Mouse (Mus musculus) T-helper 17 cell (primary cell): ENCODE data around the gene Teddm1b.

Experiments used
- in situ Hi-C, 2 experiments: fragments of 300-600 bp; cut with MboI, MseI; formaldehyde crosslinking; loops; 1 replicate in 1 of 2; 2 replicates in 1 of 2; pipeline ENCODE4 v1.15.1; 2025; ENCODE audit warnings: high pct_unique_total_duplicates in 2 of 2

Teddm1b gene

GRCm38 (mm10) chr1:153900860-153901730, 26.9 kb downstream of the Teddm1b start:
- in situ Hi-C loops = loop anchor here in 1 of 2 experiments (10.0 kb wide), 1 partner anchor 1876 kb away; no protein-coding TSS in a partner anchor

- in situ Hi-C loops = loop anchor here in 1 of 2 experiments (10.0 kb wide), 1 partner anchor 1878 kb away; no protein-coding TSS in a partner anchor
Measured at GRCm38 (mm10) chr1:153903006-153903405, 28.9 kb downstream of the Teddm1b start.

- in situ Hi-C loops = loop anchor here in 1 of 2 experiments (10.0 kb wide), 1 partner anchor 1879 kb away; no protein-coding TSS in a partner anchor
Measured at GRCm38 (mm10) chr1:153904236-153904635, 30.1 kb downstream of the Teddm1b start.

GRCm38 (mm10) chr1:153905884-153906283, 31.7 kb downstream of the Teddm1b start:
- in situ Hi-C loops = loop anchor here in 1 of 2 experiments (10.0 kb wide), 1 partner anchor 1881 kb away; no protein-coding TSS in a partner anchor

GRCm38 (mm10) chr1:153908208-153908607, 34.1 kb downstream of the Teddm1b start:
- in situ Hi-C loops = loop anchor here in 1 of 2 experiments (10.0 kb wide), 1 partner anchor 1883 kb away; no protein-coding TSS in a partner anchor

GRCm38 (mm10) chr1:153908741-153909140, 34.6 kb downstream of the Teddm1b start:
- in situ Hi-C loops = loop anchor here in 1 of 2 experiments (10.0 kb wide), 1 partner anchor 1884 kb away; no protein-coding TSS in a partner anchor

- in situ Hi-C loops = loop anchor here in 1 of 2 experiments (10.0 kb wide), 1 partner anchor 1885 kb away; no protein-coding TSS in a partner anchor
Measured at GRCm38 (mm10) chr1:153909213-153909962, 35.2 kb downstream of the Teddm1b start.

- in situ Hi-C loops = loop anchor here in 1 of 2 experiments (10.0 kb wide), 1 partner anchor 1885 kb away; no protein-coding TSS in a partner anchor
Measured at GRCm38 (mm10) chr1:153909963-153910291, 35.8 kb downstream of the Teddm1b start.

- in situ Hi-C loops = no loop called here
Measured at GRCm38 (mm10) chr1:153910423-153910822, 36.3 kb downstream of the Teddm1b start.

- in situ Hi-C loops = no loop called here
Measured at GRCm38 (mm10) chr1:153911276-153911795, 37.2 kb downstream of the Teddm1b start.

- in situ Hi-C loops = no loop called here
Measured at GRCm38 (mm10) chr1:153913869-153914268, 39.7 kb downstream of the Teddm1b start.

- in situ Hi-C loops = no loop called here
Measured at GRCm38 (mm10) chr1:153918521-153919206, 44.5 kb downstream of the Teddm1b start.

- in situ Hi-C loops = no loop called here
Measured at GRCm38 (mm10) chr1:153921642-153922041, 47.5 kb downstream of the Teddm1b start.

GRCm38 (mm10) chr1:153922571-153923021, 48.5 kb downstream of the Teddm1b start:
- in situ Hi-C loops = no loop called here

GRCm38 (mm10) chr1:153924395-153925385, 50.5 kb downstream of the Teddm1b start:
- in situ Hi-C loops = no loop called here
